Mouse (Mus musculus): ENCODE measurements around the gene Olfr1283. TPM values are rescaled to one million over a fixed set of nuclear protein-coding genes. Genes with fewer than 3 reads are reported as not detected.
"Not testable (repeated sequence)": the region's sequence is repeated elsewhere in the genome, so short reads cannot be mapped to it uniquely, and the experiment has no call there.

Gene Olfr1283
- polyA plus RNA-seq (2016; fragmentation: Nextera tagmentation; extraction: Ambion mirVana), result not detected in 2 replicates

GRCm38 (mm10) chr2:111366490-111366889 is at the start of gene Olfr1283:
TSS of gene Olfr1283 (plus strand) at chr2:111366790.
- Histone ChIP-seq H3K4me1 (no peaks in the 10 kb centered on the region), H3K36me3 (no peaks in the 10 kb centered on the region), H3K27ac (no peak within 1 kb of the TSS), H3K9ac (no peak within 1 kb of the TSS), H3K4me3 (no peak within 1 kb of the TSS), H3K4me2 (replicated peaks) (no peak within 1 kb of the TSS), H3K27me3 (replicated peaks) (no peaks in the 10 kb centered on the region), H3K9me3 (no peaks in the 10 kb centered on the region)
- 72% methylated on average over 2 of the region's 2 CpGs for WGBS
- ATAC-seq (ENCODE audit: low FRiP score, low read depth), result no peak

GRCm38 (mm10) chr2:111326220-111326619 is 40.4 kb upstream of the Olfr1283 start, which contains the start of gene Olfr1281:
TSS of gene Olfr1281 (plus strand) at chr2:111326520.
- H3K4me3 ChIP-seq, result no peak within 1 kb of the TSS
- H3K27ac ChIP-seq, result no peak within 1 kb of the TSS
- H3K4me2 ChIP-seq (replicated peaks), result no peak within 1 kb of the TSS
- no peak within 1 kb of the TSS for H3K9ac ChIP-seq
- no peaks in the 10 kb centered on the region for H3K9me3 ChIP-seq
- 78% methylated on average over 2 of the region's 2 CpGs for WGBS
- H3K36me3 ChIP-seq, result no peaks in the 10 kb centered on the region
- H3K27me3 ChIP-seq (replicated peaks), result no peaks in the 10 kb centered on the region
- H3K4me1 ChIP-seq, result no peaks in the 10 kb centered on the region
- ATAC-seq (ENCODE audit: low FRiP score, low read depth), result no peak

GRCm38 (mm10) chr2:111333721-111334120 is 32.9 kb upstream of the Olfr1283 start:
- not testable (repeated sequence) for H3K4me2 ChIP-seq (replicated peaks); H3K27ac ChIP-seq; H3K4me3 ChIP-seq; H3K27me3 ChIP-seq (replicated peaks); H3K9ac ChIP-seq; H3K36me3 ChIP-seq; H3K4me1 ChIP-seq; ATAC-seq (ENCODE audit: low FRiP score, low read depth); H3K9me3 ChIP-seq
- WGBS, result 89% methylated on average over 5 of the region's 5 CpGs

GRCm38 (mm10) chr2:111335976-111336375 is 30.6 kb upstream of the Olfr1283 start, which contains the start of gene Olfr1282:
TSS of gene Olfr1282 (minus strand) at chr2:111336076.
- Histone ChIP-seq H3K9me3 (no peaks in the 10 kb centered on the region), H3K4me2 (replicated peaks) (no peak within 1 kb of the TSS), H3K27ac (no peak within 1 kb of the TSS), H3K27me3 (replicated peaks) (no peaks in the 10 kb centered on the region), H3K9ac (no peak within 1 kb of the TSS), H3K4me1 (no peaks in the 10 kb centered on the region), H3K36me3 (no peaks in the 10 kb centered on the region), H3K4me3 (no peak within 1 kb of the TSS)
- WGBS, result 80% methylated on average over 2 of the region's 2 CpGs
- ATAC-seq (ENCODE audit: low FRiP score, low read depth), result no peak

- no peak within 1 kb of the TSS for H3K27ac ChIP-seq
- H3K9me3 ChIP-seq, result no peaks in the 10 kb centered on the region
- no peak within 1 kb of the TSS for H3K4me2 ChIP-seq (replicated peaks)
- no peak within 1 kb of the TSS for H3K4me3 ChIP-seq
- no peaks in the 10 kb centered on the region for H3K36me3 ChIP-seq
- H3K9ac ChIP-seq, result no peak within 1 kb of the TSS
- no peaks in the 10 kb centered on the region for H3K27me3 ChIP-seq (replicated peaks)
- 79% methylated on average over 1 of the region's 1 CpGs for WGBS
- H3K4me1 ChIP-seq, result no peaks in the 10 kb centered on the region
- ATAC-seq (ENCODE audit: low FRiP score, low read depth), result no peak
Observed at GRCm38 (mm10) chr2:111375222-111375621, 8.6 kb downstream of the Olfr1283 start, which contains the start of gene Olfr1284. TSS of gene Olfr1284 (plus strand) at chr2:111375522.

Other genes with a start within 250 kb of the Olfr1283 start
- not detected in 2 replicates for gene Gm15130, start 213.9 kb upstream of the Olfr1283 start, polyA plus RNA-seq (2016; fragmentation: Nextera tagmentation; extraction: Ambion mirVana)
- not detected in 2 replicates for gene 4930430A15Rik, start 137.2 kb upstream of the Olfr1283 start, polyA plus RNA-seq (2016; fragmentation: Nextera tagmentation; extraction: Ambion mirVana)
- not detected in 2 replicates for gene Olfr1275, start 131.5 kb upstream of the Olfr1283 start, polyA plus RNA-seq (2016; fragmentation: Nextera tagmentation; extraction: Ambion mirVana)
- gene Olfr1276, start 112.3 kb upstream of the Olfr1283 start, polyA plus RNA-seq (2016; fragmentation: Nextera tagmentation; extraction: Ambion mirVana), result not detected in 2 replicates
- gene Olfr1277, start 92.7 kb upstream of the Olfr1283 start, polyA plus RNA-seq (2016; fragmentation: Nextera tagmentation; extraction: Ambion mirVana), result not detected in 2 replicates
- gene Olfr1278, start 76.7 kb upstream of the Olfr1283 start, polyA plus RNA-seq (2016; fragmentation: Nextera tagmentation; extraction: Ambion mirVana), result not detected in 2 replicates
- gene Olfr1279, start 66.2 kb upstream of the Olfr1283 start, polyA plus RNA-seq (2016; fragmentation: Nextera tagmentation; extraction: Ambion mirVana), result not detected in 2 replicates
- not detected in 2 replicates for gene Olfr1280, start 52.8 kb upstream of the Olfr1283 start, polyA plus RNA-seq (2016; fragmentation: Nextera tagmentation; extraction: Ambion mirVana)
- not detected in 2 replicates for gene Olfr1281, start 40.3 kb upstream of the Olfr1283 start, polyA plus RNA-seq (2016; fragmentation: Nextera tagmentation; extraction: Ambion mirVana)
- gene Olfr1282, start 30.7 kb upstream of the Olfr1283 start, polyA plus RNA-seq (2016; fragmentation: Nextera tagmentation; extraction: Ambion mirVana), result not detected in 2 replicates
- gene Olfr1284, start 8.7 kb downstream of the Olfr1283 start, polyA plus RNA-seq (2016; fragmentation: Nextera tagmentation; extraction: Ambion mirVana), result not detected in 2 replicates
- not detected in 2 replicates for gene Olfr1286, start 56.3 kb downstream of the Olfr1283 start, polyA plus RNA-seq (2016; fragmentation: Nextera tagmentation; extraction: Ambion mirVana)
- gene Olfr1287, start 82.4 kb downstream of the Olfr1283 start, polyA plus RNA-seq (2016; fragmentation: Nextera tagmentation; extraction: Ambion mirVana), result not detected in 2 replicates
- not detected in 2 replicates for gene Olfr1288, start 107.3 kb downstream of the Olfr1283 start, polyA plus RNA-seq (2016; fragmentation: Nextera tagmentation; extraction: Ambion mirVana)
- gene Olfr1289, start 114.0 kb downstream of the Olfr1283 start, polyA plus RNA-seq (2016; fragmentation: Nextera tagmentation; extraction: Ambion mirVana), result not detected in 2 replicates
- not detected in 2 replicates for gene Olfr1290, start 127.0 kb downstream of the Olfr1283 start, polyA plus RNA-seq (2016; fragmentation: Nextera tagmentation; extraction: Ambion mirVana)
- not detected in 2 replicates for gene Olfr1291-ps1, start 130.4 kb downstream of the Olfr1283 start, polyA plus RNA-seq (2016; fragmentation: Nextera tagmentation; extraction: Ambion mirVana)
- not detected in 2 replicates for gene Olfr1293-ps, start 158.4 kb downstream of the Olfr1283 start, polyA plus RNA-seq (2016; fragmentation: Nextera tagmentation; extraction: Ambion mirVana)
- gene Olfr1294, start 173.5 kb downstream of the Olfr1283 start, polyA plus RNA-seq (2016; fragmentation: Nextera tagmentation; extraction: Ambion mirVana), result not detected in 2 replicates
- gene Olfr1295, start 202.9 kb downstream of the Olfr1283 start, polyA plus RNA-seq (2016; fragmentation: Nextera tagmentation; extraction: Ambion mirVana), result not detected in 2 replicates

All from neural tube, embryonic 12.5 days (tissue).